Mouse (Mus musculus) limb, embryonic 12.5 days (tissue): Measurements from ENCODE around the gene Dst. TPM values are rescaled to one million over a fixed set of nuclear protein-coding genes. Genes with fewer than 3 reads are reported as not detected.

Experiments
- ATAC-seq: fragments of 200-750 bp; cut with Nextera tagmentation; 2 replicates; pipeline ENCODE4 v1.8.0; 2017; ENCODE audit warnings: low read depth, moderate TSS enrichment; ENCODE audit not compliant: insufficient number of reproducible peaks, insufficient read depth, low FRiP score, low TSS enrichment
- H3K27ac ChIP-seq: fragments of 300-500 bp; sonication (generic); 2 replicates; pipeline ENCODE4 v1.5.1; 2016; ENCODE audit warnings: mild to moderate bottlenecking, moderate library complexity
- H3K27me3 ChIP-seq: fragments of 300-500 bp; sonication (generic); 2 replicates; pipeline ENCODE4 v1.6.1; 2016; ENCODE audit warnings: mild to moderate bottlenecking, moderate library complexity
- H3K36me3 ChIP-seq: fragments of 300-500 bp; sonication (generic); 2 replicates; pipeline ENCODE4 v1.6.1; 2016; ENCODE audit warnings: mild to moderate bottlenecking, moderate library complexity
- H3K4me1 ChIP-seq: fragments of 300-500 bp; sonication (generic); replicated peaks from 2 replicates; pipeline ENCODE4 v1.6.1; 2016
- H3K4me2 ChIP-seq: fragments of 300-500 bp; sonication (generic); 2 replicates; pipeline ENCODE4 v1.6.1; 2016; ENCODE audit warnings: mild to moderate bottlenecking, moderate library complexity
- H3K4me3 ChIP-seq: fragments of 300-500 bp; sonication (generic); replicated peaks from 2 replicates; pipeline ENCODE4 v1.5.1; 2016; ENCODE audit warnings: mild to moderate bottlenecking
- H3K9ac ChIP-seq: fragments of 300-500 bp; sonication (generic); replicated peaks from 2 replicates; pipeline ENCODE4 v1.6.1; 2016; ENCODE audit warnings: mild to moderate bottlenecking, moderate library complexity
- H3K9me3 ChIP-seq: fragments of 300-500 bp; sonication (generic); 2 replicates; pipeline ENCODE4 v1.6.1; 2016; ENCODE audit warnings: mild to moderate bottlenecking, moderate library complexity
- WGBS: fragments of 180-500 bp; shearing (Covaris S2); methylation state at CpG from one replicate; pipeline ENCODE4 v1.1.7; 2016; 5-methylcytosine and 5-hydroxymethylcytosine counted together
- polyA plus RNA-seq: library from polyadenylated mRNA; unstranded; fragments of >200 nt; fragmentation: Nextera tagmentation; extraction: Ambion mirVana; gene quantifications from 2 replicates; pipeline ENCODE4 v1.2.1, GENCODE M21; 2016

Dst gene
- polyA plus RNA-seq, 1 experiment from 2014 or later, result 25.5 TPM

GRCm38 (mm10) chr1:34201483-34201882 is 293.5 kb downstream of the Dst start:
- no peak for ATAC-seq
- Histone ChIP-seq H3K27ac (no peak overlapping the region), H3K9me3 (no peaks in the 10 kb centered on the region), H3K4me1 (no peaks in the 10 kb centered on the region), H3K4me2 (no peak overlapping the region), H3K9ac (no peak overlapping the region), H3K4me3 (no peak overlapping the region), H3K36me3 (peaks cover 78% of the 10 kb centered on the region), H3K27me3 (no peaks in the 10 kb centered on the region)
- WGBS, result 41% methylated on average over 4 of the region's 4 CpGs

- H3K4me3 ChIP-seq, result no peak overlapping the region
- WGBS, result 78% methylated on average over 3 of the region's 3 CpGs
Measured at GRCm38 (mm10) chr1:34211704-34212103, 303.7 kb downstream of the Dst start.

DNA sequence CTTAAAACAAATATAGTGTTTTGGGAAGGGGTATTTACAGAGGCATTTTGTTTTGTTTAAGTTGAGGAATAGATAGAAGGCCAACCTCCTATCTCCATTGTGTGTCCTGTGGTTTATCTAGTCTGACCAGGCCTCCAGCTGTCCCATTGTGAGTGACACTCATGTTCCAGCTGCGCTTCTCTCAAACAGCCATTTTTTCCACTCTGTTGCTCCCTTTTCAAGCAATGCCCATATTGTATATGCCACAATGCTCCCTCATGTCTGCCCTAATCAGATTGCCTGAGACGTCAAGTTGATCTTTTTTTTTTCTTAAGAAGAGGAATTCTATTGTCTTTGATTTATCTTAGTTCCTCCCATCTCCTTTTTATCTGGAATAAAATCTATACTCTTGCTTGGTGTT is 308.4 kb downstream of the Dst start:
- H3K9ac ChIP-seq, result no peak overlapping the region
- H3K27me3 ChIP-seq, result no peaks in the 10 kb centered on the region
- no peak overlapping the region for H3K4me2 ChIP-seq
- no peaks in the 10 kb centered on the region for H3K4me1 ChIP-seq
- H3K27ac ChIP-seq, result no peak overlapping the region
- H3K9me3 ChIP-seq, result no peaks in the 10 kb centered on the region
- WGBS, result 93% methylated on average over 2 of the region's 2 CpGs
- H3K4me3 ChIP-seq, result no peak overlapping the region
- H3K36me3 ChIP-seq, result peaks cover 48% of the 10 kb centered on the region
- no peak for ATAC-seq

More at GRCm38 (mm10) chr1:34211704-34212103, 303.7 kb downstream of the Dst start:
- Histone ChIP-seq H3K9me3 (no peaks in the 10 kb centered on the region), H3K4me2 (no peak overlapping the region), H3K36me3 (peaks cover 49% of the 10 kb centered on the region), H3K27me3 (no peaks in the 10 kb centered on the region), H3K27ac (no peak overlapping the region), H3K4me1 (no peaks in the 10 kb centered on the region), H3K9ac (no peak overlapping the region)
- no peak for ATAC-seq

DNA sequence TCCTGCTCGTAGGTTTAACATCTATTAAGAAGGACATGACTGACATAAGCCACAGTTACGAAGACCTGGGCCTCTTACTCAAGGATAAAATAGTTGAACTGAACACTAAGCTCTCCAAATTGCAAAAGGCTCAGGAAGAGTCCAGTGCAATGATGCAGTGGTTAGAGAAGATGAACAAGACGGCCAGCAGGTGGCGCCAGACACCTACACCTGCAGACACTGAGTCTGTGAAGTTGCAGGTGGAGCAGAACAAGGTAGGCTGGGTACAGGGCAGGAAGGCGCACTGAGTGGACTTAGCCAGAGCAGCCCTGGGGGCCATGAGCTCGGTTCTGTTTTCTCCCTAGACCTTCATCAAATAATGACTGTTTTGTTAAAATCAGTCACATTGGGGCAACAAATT is 310.3 kb downstream of the Dst start:
- peaks cover 33% of the 10 kb centered on the region for H3K36me3 ChIP-seq
- no peak overlapping the region for H3K4me3 ChIP-seq
- no peaks in the 10 kb centered on the region for H3K9me3 ChIP-seq
- H3K9ac ChIP-seq, result no peak overlapping the region
- H3K27ac ChIP-seq, result no peak overlapping the region
- H3K4me1 ChIP-seq, result no peaks in the 10 kb centered on the region
- H3K4me2 ChIP-seq, result no peak overlapping the region
- no peaks in the 10 kb centered on the region for H3K27me3 ChIP-seq
- 32% methylated on average over 6 of the region's 6 CpGs for WGBS
- peak; percentile 73; the same call in 1 of the 2 replicates for ATAC-seq

DNA sequence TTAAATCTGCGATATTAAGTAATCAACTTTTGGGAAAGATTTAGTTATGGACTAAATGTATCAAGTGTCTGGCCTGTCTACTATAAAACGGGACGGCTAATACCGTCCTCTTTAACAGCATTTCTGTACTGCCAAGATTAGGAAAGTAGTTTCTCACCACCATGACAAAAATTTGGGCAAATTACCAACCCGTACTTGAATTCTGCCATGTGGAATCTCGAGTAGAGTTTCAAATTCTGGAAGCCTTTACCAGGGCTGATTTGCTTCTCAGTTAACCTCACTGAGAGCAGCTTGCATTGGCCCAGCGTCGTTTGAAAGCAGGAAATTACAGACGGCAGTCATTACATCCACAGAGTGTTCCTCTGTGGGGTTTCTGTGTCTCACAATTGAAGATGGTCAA is 310.8 kb downstream of the Dst start:
- Histone ChIP-seq H3K4me1 (no peaks in the 10 kb centered on the region), H3K36me3 (peaks cover 31% of the 10 kb centered on the region; the same call in 1 of the 2 replicates), H3K4me3 (no peak overlapping the region), H3K27me3 (no peaks in the 10 kb centered on the region), H3K27ac (no peak overlapping the region), H3K4me2 (no peak overlapping the region), H3K9me3 (no peaks in the 10 kb centered on the region), H3K9ac (no peak overlapping the region)
- ATAC-seq, result no peak
- 85% methylated on average over 9 of the region's 9 CpGs for WGBS

GRCm38 (mm10) chr1:34220094-34220601 is 312.1 kb downstream of the Dst start:
- Histone ChIP-seq H3K36me3 (peaks cover 36% of the 10 kb centered on the region), H3K27ac (no peak overlapping the region), H3K4me3 (no peak overlapping the region), H3K27me3 (no peaks in the 10 kb centered on the region), H3K4me1 (no peaks in the 10 kb centered on the region), H3K9ac (no peak overlapping the region), H3K9me3 (no peaks in the 10 kb centered on the region), H3K4me2 (no peak overlapping the region)
- WGBS, result 80% methylated on average over 11 of the region's 11 CpGs
- ATAC-seq, result no peak

GRCm38 (mm10) chr1:34223866-34224265 is 315.8 kb downstream of the Dst start:
- H3K36me3 ChIP-seq, result peaks cover 50% of the 10 kb centered on the region
- no peak overlapping the region for H3K9ac ChIP-seq
- no peak for ATAC-seq
- no peak overlapping the region for H3K4me2 ChIP-seq
- no peak overlapping the region for H3K4me3 ChIP-seq
- no peak overlapping the region for H3K27ac ChIP-seq
- WGBS, result 92% methylated on average over 11 of the region's 11 CpGs
- H3K9me3 ChIP-seq, result no peaks in the 10 kb centered on the region
- H3K4me1 ChIP-seq, result no peaks in the 10 kb centered on the region
- H3K27me3 ChIP-seq, result no peaks in the 10 kb centered on the region

DNA sequence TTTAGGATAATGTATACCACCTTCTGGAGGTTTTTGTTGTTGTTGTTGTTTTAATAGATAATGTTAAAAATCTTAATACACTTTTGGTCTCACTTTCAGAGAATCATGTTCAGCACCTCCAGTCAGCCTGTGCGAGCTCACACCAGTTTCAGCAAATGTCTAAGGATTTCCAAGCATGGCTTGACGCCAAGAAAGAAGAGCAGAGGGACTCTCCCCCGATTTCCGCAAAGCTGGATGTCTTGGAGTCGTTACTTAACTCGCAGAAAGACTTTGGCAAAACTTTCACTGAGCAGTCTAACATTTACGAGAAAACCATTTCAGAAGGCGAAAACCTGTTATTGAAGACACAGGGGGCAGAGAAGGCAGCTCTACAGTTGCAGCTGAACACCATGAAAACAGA is 319.7 kb downstream of the Dst start:
- H3K9me3 ChIP-seq, result no peaks in the 10 kb centered on the region
- no peak for ATAC-seq
- 79% methylated on average over 8 of the region's 8 CpGs for WGBS
- no peak overlapping the region for H3K9ac ChIP-seq
- peaks cover 53% of the 10 kb centered on the region for H3K36me3 ChIP-seq
- H3K4me1 ChIP-seq, result no peaks in the 10 kb centered on the region
- H3K27me3 ChIP-seq, result no peaks in the 10 kb centered on the region
- no peak overlapping the region for H3K4me2 ChIP-seq
- no peak overlapping the region for H3K4me3 ChIP-seq
- H3K27ac ChIP-seq, result no peak overlapping the region

DNA sequence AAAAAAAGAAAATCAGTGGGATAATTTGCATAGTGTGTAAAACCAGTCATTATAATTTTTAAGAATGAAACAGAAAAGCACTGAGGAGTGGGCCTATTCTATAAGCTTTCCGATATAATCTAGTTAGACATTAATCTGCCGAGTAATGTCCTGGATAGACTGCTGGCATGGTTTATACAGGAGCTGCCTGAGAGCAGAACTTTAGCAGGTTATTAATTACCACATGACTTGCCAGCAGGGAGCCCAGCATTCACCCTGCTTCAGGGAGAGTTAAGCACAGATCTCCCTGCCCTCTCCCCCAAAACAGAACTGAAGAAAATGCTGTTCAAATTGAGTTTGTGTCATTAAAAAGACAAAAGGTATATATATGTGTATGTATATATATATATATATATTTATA is 323.0 kb downstream of the Dst start:
- Histone ChIP-seq H3K4me3 (no peak overlapping the region), H3K9ac (no peak overlapping the region), H3K27me3 (no peaks in the 10 kb centered on the region), H3K4me1 (peaks cover 2% of the 10 kb centered on the region), H3K4me2 (no peak overlapping the region), H3K27ac (no peak overlapping the region), H3K36me3 (peaks cover 33% of the 10 kb centered on the region), H3K9me3 (no peaks in the 10 kb centered on the region)
- ATAC-seq, result no peak
- 87% methylated on average over 2 of the region's 2 CpGs for WGBS

DNA sequence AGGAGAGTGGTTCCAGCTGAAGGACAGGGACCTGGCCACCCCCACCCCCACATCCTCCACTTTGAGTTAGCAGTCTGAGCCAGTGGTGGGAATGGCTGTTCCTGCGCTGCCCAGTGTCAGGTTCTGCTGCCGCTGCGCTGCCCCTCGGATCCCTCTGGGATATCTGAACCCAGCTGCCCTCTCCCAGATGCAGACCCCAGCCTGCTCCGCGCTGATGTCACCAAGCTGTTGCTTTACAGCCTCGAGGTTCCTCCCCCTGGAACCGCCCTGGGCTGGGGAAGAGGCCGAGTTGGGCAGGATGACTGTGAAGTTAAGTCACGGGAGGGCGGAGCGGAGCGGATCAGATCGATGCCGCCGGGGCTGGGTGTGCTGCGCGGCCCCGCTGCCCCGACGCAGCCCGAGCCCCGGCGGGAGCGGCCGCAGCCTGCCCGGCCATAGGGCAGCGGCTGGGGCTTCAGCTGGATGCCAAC is 328.3 kb downstream of the Dst start:
- H3K36me3 ChIP-seq, result peaks cover 5% of the 10 kb centered on the region
- no peaks in the 10 kb centered on the region for H3K9me3 ChIP-seq
- no peak overlapping the region for H3K27ac ChIP-seq
- H3K9ac ChIP-seq, result peak overlapping the region; percentile 67
- peaks cover 14% of the 10 kb centered on the region for H3K4me1 ChIP-seq
- H3K4me3 ChIP-seq, result peak overlapping the region; percentile 48
- H3K27me3 ChIP-seq, result peaks cover 16% of the 10 kb centered on the region
- WGBS, result 1% methylated on average over 28 of the region's 28 CpGs
- peak; percentile 84 for ATAC-seq
- H3K4me2 ChIP-seq, result peak overlapping the region; percentile 85

DNA sequence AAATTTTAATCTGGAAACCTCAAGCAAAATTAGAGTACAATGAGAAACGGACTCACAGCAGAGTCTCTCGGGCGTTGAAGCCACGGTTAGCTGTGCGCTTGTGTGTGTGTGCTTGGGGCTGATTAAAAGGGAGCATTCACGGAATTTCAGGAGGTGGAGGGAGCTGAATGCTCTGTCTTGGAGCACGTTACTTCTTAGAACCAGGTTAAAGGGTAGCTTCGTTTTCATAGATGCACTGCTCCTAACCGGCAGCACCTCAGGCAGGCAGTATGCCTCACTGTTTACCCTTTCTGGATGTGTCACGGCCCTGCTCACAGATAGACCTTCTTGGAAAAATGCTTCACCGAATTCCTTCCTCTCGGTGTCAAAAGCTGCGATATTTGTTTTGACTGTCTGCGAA is 329.2 kb downstream of the Dst start:
- Histone ChIP-seq H3K9ac (no peak overlapping the region), H3K36me3 (0 out of 2 replicates have a peak, but pooled peaks cover 4% of the 10 kb centered on the region), H3K4me3 (peak overlapping the region; percentile 48; the same call in 1 of the 2 replicates), H3K9me3 (no peaks in the 10 kb centered on the region), H3K27me3 (peaks cover 16% of the 10 kb centered on the region), H3K4me2 (peak overlapping the region; percentile 85), H3K27ac (no peak overlapping the region), H3K4me1 (peaks cover 14% of the 10 kb centered on the region)
- no peak for ATAC-seq
- 56% methylated on average over 14 of the region's 14 CpGs for WGBS

DNA sequence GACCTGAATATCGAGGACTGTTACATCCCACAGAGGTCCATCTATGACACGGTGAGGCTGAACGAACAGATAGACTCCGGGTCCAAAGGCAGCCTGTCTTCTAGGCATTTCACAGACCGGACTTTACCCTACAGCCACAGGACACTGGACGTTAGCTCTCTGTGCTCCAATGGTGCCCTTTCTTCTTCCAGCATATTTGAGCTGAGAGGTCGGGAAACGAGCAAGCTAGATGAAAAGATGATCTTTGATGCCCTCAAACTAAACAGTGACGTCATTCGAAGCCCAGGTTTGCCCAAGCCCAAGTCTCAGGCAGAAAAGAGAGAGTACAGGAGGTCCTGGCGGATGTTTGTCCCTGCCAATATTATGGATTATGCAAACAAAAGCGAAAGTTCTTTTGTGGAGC is 329.7 kb downstream of the Dst start:
- Histone ChIP-seq H3K9ac (no peak overlapping the region), H3K27ac (no peak overlapping the region), H3K9me3 (no peaks in the 10 kb centered on the region), H3K4me1 (peaks cover 14% of the 10 kb centered on the region), H3K4me2 (no peak overlapping the region), H3K36me3 (peaks cover 6% of the 10 kb centered on the region; the same call in 1 of the 2 replicates), H3K4me3 (no peak overlapping the region), H3K27me3 (peaks cover 16% of the 10 kb centered on the region)
- 84% methylated on average over 12 of the region's 12 CpGs for WGBS
- ATAC-seq, result no peak
